Mouse (Mus musculus): ENCODE data around the gene Il4.
A peak's percentile ranks its signal among the peaks of the same experiment; 100 is the strongest.

Gene Il4

GRCm38 (mm10) chr11:53618619-53619198 is at the start of gene Il4:
Il4 (minus strand) TSS chr11:53618669.
- DNase-seq (ENCODE audit: inconsistent age in 2 of 2, low spot score in 1 of 2) = no peak

- DNase-seq (ENCODE audit: inconsistent age in 2 of 2, low spot score in 1 of 2) = no peak
Observed at GRCm38 (mm10) chr11:53664091-53664490, 45.6 kb upstream of the Il4 start.

- DNase-seq (ENCODE audit: inconsistent age in 2 of 2, low spot score in 1 of 2) = no peak
Observed at GRCm38 (mm10) chr11:53662794-53663674, 44.6 kb upstream of the Il4 start.

GRCm38 (mm10) chr11:53657828-53658227 is 39.4 kb upstream of the Il4 start:
- no peak for DNase-seq (ENCODE audit: inconsistent age in 2 of 2, low spot score in 1 of 2)

DNA sequence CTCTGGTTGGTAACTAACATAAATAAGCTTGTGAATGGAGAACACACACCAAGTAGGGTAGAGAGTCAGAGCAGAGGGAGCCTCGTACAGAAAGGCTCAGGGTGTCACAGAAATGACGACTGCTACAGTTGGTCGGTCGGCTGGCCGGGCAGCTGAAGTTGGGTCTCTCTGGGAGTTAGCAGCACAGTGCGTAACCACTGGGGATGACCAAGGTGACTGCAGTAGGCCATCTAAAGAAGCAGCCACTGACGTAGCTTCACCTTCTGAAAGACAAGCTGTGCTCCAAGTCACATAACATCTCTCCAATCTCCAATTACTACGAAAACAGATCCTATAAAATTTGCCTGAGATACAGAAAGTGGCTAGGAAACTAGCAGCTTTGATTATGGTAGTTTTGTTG is 38.9 kb upstream of the Il4 start:
- no peak for DNase-seq (ENCODE audit: inconsistent age in 2 of 2, low spot score in 1 of 2)

DNA sequence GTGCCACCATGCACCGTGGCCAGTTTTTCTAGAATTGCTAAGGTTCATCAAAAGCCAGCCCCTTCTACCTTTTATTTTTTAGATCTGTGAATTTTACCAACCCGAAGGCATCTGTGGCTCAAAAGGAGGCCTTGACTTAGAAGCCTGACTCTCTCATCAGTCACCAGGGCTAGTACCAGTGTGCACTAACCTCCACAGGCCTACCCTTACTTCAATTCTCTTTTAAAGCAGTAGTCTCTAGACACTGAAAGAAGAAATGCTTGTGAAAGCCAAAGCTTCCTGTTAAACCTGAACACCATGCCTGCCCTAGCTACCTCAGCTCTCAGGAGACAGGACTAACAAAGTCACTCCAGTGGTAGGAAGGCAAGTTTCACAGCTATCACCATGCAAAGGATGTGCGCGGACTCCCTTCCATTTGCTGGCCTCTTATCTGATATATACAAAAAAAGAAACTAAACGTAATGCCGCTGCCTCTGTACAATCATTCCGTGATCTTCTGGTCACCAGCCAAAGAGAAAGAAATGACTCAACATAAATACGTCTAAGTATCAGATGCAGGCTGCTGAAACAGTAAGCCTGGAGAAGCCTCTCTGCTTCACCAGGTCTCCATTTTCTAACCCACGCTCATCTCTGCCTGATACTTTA is 38.2 kb upstream of the Il4 start:
- peak in 1 of 2 experiments; percentile 41 for DNase-seq (ENCODE audit: inconsistent age in 2 of 2, low spot score in 1 of 2)

GRCm38 (mm10) chr11:53655043-53655442 is 36.6 kb upstream of the Il4 start:
- no peak for DNase-seq (ENCODE audit: inconsistent age in 2 of 2, low spot score in 1 of 2)

GRCm38 (mm10) chr11:53652427-53652826 is 34.0 kb upstream of the Il4 start:
- DNase-seq (ENCODE audit: inconsistent age in 2 of 2, low spot score in 1 of 2) = no peak

- no peak for DNase-seq (ENCODE audit: inconsistent age in 2 of 2, low spot score in 1 of 2)
Observed at GRCm38 (mm10) chr11:53651441-53651840, 33.0 kb upstream of the Il4 start.

GRCm38 (mm10) chr11:53644017-53644416 is 25.5 kb upstream of the Il4 start:
- no peak for DNase-seq (ENCODE audit: inconsistent age in 2 of 2, low spot score in 1 of 2)

DNA sequence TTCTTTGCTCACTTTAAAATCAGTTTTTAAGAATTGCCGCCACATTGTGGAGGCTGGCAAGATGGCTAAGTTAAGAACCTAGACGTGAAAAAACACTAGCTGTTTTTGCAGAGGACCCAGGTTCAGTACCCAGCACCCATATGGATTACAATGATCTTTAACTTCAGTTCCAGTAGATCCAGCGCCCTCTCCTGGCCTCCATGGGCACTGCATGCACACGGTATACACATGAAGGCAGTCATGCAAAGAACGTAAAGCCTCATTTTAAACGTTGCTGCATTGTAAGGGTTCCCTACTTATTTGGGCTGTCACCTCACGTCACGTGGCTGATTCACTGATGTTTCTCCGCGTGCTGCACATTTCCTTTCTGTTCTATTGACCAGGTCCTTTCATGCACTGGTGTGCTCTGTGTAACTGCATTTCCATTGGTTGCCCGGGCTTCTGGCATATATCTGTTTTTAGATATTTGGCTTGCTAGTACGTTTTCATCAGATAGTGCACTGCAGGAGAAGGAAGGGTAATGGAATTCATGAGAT is 24.3 kb upstream of the Il4 start:
- DNase-seq (ENCODE audit: inconsistent age in 2 of 2, low spot score in 1 of 2) = no peak

DNA sequence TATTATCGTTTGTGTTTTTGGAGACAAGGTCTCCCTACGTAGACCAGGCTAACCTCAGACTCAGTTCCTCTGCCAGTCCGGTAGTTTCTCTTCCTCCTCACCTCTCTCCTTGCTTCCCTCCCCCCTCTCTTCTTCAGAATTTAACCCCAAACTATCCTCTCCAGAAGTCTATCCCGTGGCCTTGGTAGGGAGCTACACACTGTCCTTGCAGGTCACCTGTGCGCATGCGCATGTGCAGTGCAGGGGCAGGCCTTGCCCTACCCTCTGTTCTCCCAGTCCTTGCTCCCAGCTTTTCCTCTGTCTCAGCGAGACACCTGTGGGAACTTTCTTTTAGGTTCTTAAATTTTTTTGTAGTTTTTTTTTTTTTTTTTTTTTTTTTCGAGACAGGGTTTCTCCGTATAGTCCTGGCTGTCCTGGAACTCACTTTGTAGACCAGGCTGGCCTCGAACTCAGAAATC is 19.4 kb upstream of the Il4 start:
- DNase-seq (ENCODE audit: inconsistent age in 2 of 2, low spot score in 1 of 2) = no peak

DNA sequence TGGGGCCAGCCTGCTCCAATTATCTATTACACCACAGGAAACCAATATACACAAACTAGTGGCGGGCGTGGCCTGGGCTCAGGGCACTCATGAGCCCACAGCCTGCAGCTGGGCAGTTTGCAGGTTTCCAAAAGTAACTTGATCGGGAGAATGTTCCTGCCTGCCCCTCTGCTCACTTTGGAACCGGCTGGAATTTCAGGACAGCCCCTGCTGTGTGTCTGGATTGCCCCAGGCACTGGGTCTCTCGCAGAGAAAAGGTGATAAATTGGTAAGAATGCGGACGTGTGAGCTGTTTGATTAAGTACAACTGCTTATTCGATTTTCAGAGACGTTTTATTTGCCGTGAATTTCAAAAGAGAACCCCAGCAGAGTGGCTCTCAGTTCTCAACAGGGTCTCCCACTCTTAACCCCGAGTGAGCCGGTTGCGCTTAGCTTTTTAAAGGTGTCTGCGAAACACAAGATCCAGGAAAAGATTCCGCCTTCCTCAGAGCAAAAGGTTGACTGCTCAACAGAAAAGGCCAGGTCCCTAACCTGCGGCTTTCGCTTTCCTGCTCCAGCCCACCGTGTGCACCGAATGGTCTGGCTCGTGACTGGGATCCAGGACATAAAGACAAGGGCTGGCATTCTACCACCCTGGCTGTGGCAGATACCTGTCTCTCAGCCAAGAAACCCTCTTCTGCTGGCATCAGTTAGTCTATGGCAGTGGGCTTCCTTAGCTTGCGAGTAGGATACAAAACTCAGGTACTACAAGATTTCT is 18.8 kb upstream of the Il4 start:
- DNase-seq (ENCODE audit: inconsistent age in 2 of 2, low spot score in 1 of 2) = no peak

DNA sequence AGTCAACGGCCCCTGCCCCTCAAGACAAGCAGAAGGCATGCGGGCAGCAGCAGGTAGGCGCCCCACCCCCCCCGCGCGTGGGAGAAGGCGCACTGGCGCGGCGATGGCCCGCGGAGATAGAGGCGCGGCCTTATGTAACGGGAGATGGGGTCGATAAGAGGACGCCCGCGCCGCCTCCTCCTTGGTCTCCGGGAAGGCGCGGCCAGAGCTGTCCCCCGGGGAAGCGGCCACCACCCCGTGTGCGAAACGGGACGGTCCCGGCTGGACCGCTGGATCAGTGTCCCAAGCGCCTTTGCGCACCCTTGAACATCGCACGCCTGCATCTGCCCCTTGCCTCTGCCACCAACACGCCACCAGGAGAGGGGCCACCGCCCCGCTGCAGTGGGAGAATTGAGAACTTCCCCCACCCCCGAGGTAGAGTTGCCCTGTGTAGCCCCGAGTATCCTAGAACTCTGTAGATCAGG is 17.7 kb upstream of the Il4 start:
- DNase-seq (ENCODE audit: inconsistent age in 2 of 2, low spot score in 1 of 2) = peak; percentile 14 to 50

- no peak for DNase-seq (ENCODE audit: inconsistent age in 2 of 2, low spot score in 1 of 2)
Observed at GRCm38 (mm10) chr11:53635590-53636182, 17.2 kb upstream of the Il4 start.

DNA sequence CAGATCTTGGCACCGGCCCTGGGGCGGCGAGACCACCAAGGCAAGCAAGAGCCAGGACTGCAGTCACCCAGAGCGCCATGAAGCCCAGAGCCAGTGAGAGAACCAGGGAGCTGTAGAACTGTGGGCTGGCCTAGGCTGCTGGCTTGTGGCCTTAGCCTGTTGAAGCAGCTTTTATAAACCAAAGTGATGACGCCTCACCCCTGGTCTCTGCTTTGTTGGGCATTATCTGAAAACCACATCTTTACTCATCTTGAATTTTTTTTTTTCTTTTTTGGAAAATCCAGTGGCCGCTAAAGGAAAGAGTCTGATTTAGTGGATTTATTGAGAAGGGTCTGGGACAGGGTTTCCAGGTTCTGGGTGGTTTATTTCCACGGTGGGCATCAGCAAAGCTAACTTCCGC is 16.1 kb upstream of the Il4 start, which contains the start of gene Il13:
Il13 (minus strand) TSS at position 147 of the 400 bp plus-strand sequence.
- no peak for DNase-seq (ENCODE audit: inconsistent age in 2 of 2, low spot score in 1 of 2)

DNA sequence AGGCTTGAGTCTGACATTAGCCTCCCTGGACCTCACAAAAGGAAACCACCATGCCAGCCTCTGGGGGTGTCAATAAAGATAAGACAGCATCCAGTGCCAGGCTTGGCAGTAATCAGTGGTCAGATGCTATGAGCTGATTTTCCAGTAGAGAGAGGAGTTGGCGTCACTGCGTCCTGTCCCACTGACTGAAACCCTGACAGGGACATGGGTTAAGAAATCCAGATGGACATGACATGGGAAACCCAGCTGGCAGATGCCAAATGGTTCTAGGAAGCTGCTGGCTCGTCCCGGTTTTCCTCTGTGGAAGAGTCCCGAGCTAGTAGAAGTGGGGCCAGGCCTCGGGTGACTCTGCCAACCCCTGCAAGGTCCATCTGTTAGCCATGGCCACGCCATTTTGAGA is 15.2 kb upstream of the Il4 start:
- DNase-seq (ENCODE audit: inconsistent age in 2 of 2, low spot score in 1 of 2) = no peak

DNA sequence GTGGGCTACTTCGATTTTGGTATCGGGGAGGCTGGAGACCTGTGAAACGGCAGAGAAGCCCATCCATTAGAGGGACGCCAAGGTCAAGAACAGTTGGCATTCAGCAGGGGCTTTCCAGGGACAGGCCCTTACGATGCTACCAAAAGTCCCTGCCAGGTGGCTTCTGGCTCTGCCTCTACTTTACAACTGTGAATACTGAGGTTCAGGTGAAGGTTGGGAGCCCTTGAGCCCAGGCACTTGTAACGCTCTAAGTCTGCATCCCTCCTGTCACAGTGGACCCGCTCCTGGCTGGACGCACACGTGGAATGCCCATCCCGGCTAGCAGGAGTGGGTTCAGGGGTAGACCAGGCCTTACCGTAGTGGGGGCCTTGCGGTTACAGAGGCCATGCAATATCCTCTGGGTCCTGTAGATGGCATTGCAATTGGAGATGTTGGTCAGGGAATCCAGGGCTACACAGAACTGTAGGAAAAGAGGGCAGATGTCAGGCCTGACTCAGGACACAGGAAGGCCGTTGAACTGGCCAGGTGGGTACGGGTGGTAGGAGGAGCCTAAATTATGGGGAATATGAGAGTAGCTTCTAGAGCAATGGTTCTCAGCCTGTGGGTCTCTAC is 13.8 kb upstream of the Il4 start:
- DNase-seq (ENCODE audit: inconsistent age in 2 of 2, low spot score in 1 of 2) = no peak

DNA sequence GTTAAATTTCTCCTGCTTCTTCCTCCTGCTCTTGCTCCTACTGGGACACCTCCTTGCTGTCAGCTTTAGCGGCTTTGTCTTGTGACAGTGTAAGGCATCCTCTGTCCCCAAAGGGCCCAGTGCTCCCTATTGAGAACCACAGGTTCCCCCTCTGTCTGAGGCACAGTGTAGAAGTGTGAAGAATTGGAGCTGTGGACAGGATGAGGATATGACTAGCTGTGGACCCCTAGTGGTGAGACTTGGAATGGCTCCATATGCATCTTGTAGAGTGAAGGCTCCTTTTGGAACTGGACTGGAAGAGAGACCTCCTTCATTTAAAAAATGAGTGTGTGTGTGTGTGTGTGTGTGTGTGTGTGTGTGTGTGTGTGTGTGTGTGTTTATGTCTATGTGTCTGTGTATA is 9.4 kb upstream of the Il4 start:
- DNase-seq (ENCODE audit: inconsistent age in 2 of 2, low spot score in 1 of 2) = peak; percentile 52 to 90

DNA sequence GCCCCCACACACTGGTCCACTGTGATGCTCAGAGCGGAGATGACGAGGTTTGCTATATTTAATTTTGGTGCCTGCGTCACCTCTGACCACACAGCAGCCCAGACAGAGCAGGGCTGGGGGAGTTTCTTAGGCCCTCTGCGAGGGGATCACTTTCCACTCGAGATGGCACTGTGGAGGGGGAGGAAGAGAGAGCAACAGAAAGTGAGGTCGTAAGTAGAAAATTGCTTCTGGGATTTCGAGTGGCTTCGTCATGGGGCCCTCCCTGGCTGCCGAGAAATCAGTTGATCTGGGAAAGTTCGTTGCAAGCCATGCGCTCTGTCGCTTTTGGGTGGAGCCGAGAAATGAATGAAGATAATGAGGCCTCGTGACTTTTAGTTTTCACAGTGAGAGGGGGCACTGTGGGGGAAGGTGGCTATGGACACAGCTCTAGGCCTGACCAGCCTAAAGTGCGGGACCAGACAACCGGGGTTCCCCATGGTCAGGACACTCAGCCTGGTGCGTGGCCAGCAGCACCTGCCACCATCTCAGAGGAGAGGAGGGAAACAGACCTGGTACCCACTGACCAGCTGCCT is 8.4 kb upstream of the Il4 start:
- no peak for DNase-seq (ENCODE audit: inconsistent age in 2 of 2, low spot score in 1 of 2)
